Mouse (Mus musculus) bone marrow, adult 2 months (tissue): ENCODE measurements around the gene Nmral1.

Source experiments
- CTCF ChIP-seq: fragments of 200-500 bp; IDR thresholded peaks from 2 replicates; pipeline ENCODE4 v1.5.1; 2011; ENCODE audit warnings: low read length, control low read depth; ENCODE audit not compliant: control insufficient read depth, insufficient read depth
- POLR2A ChIP-seq: fragments of 200-500 bp; IDR thresholded peaks from 2 replicates; pipeline ENCODE4 v1.6.1; 2011; ENCODE audit warnings: low read depth, mild to moderate bottlenecking, control low read depth, low read length, borderline replicate concordance; ENCODE audit not compliant: control insufficient read depth

DNA sequence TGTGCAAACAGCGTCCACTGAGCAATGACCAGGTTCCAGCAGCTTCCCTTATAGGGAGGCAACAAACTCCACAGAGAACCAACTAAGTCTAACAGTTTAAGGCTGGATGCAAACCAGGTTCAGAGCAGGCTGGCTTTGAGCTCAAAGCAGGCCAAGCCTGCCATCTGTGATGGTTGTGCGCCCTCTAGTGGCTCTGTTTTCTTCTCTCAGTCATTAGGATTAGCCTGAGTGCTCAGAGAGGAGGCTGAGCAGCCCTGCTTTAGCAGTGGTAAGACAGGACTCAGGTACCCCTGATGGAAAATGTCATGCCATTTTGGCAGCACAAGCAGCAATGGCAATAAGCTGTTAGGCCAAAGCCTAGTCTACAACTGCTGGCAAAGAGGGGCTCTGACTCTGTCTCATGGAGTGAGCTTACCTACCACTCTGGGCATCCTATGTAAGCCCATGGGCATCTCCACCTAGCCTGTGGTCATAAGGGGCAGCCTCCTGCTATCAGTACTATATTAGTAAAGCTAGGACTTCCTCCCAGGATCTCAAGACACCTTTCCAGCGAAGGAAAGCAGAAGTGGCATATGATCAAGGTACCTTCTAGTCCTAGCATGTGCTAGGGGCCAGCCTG is 51.9 kb downstream of the Nmral1 start:
- TF ChIP-seq CTCF (peak; percentile 86), POLR2A (no peak)
